Mouse (Mus musculus) thymus, adult 2 months (tissue): ENCODE results near the gene Shb.

Experiments
- CTCF ChIP-seq: fragments of 200-500 bp; IDR thresholded peaks from 2 replicates; pipeline ENCODE4 v1.5.1; 2012; ENCODE audit warnings: mild to moderate bottlenecking, control low read depth, low read length, moderate library complexity, borderline replicate concordance; ENCODE audit not compliant: control insufficient read depth, poor library complexity, insufficient read depth; ENCODE audit errors: extremely low read depth
- POLR2A ChIP-seq: fragments of 200-500 bp; IDR thresholded peaks from 2 replicates; pipeline ENCODE4 v1.6.1; 2012; ENCODE audit warnings: mild to moderate bottlenecking, low read length, control low read depth, moderate library complexity; ENCODE audit not compliant: control insufficient read depth, poor library complexity, insufficient read depth; ENCODE audit errors: extremely low read depth

- no peak for TF ChIP-seq POLR2A
- TF ChIP-seq CTCF, result peak; percentile 53; the same call in 1 of the 2 replicates
Observed at GRCm38 (mm10) chr4:45418229-45418950, 113.9 kb downstream of the Shb start.
